Mouse (Mus musculus): ENCODE measurements around the gene Mlst8. TPM values are rescaled to one million over a fixed set of nuclear protein-coding genes. Genes with fewer than 3 reads are reported as not detected.

The Mlst8 gene
- total RNA-seq, 1 experiment from 2014 or later: 25.7 TPM

- ATAC-seq (replicated peaks; ENCODE audit: low read depth, poor library complexity, severe bottlenecking): no peak
Observed at GRCm38 (mm10) chr17:24490399-24490798, 11.5 kb upstream of the Mlst8 start.

GRCm38 (mm10) chr17:24489265-24490030, 10.6 kb upstream of the Mlst8 start:
- no peak for ATAC-seq (replicated peaks; ENCODE audit: low read depth, poor library complexity, severe bottlenecking)

- peak; percentile 36; the same call in 1 of the 2 replicates for ATAC-seq (replicated peaks; ENCODE audit: low read depth, poor library complexity, severe bottlenecking)
Observed at GRCm38 (mm10) chr17:24488662-24489264, 9.9 kb upstream of the Mlst8 start.

- ATAC-seq (replicated peaks; ENCODE audit: low read depth, poor library complexity, severe bottlenecking): peak; percentile 31; the same call in 1 of the 2 replicates
Observed at GRCm38 (mm10) chr17:24488186-24488661, 9.3 kb upstream of the Mlst8 start, which contains the start of gene Caskin1. TSS of gene Caskin1 (plus strand) at chr17:24488601.

- no peak for ATAC-seq (replicated peaks; ENCODE audit: low read depth, poor library complexity, severe bottlenecking)
Observed at GRCm38 (mm10) chr17:24485090-24485860, 6.4 kb upstream of the Mlst8 start.

GRCm38 (mm10) chr17:24483495-24483894, 4.6 kb upstream of the Mlst8 start:
- no peak for ATAC-seq (replicated peaks; ENCODE audit: low read depth, poor library complexity, severe bottlenecking)

- no peak for ATAC-seq (replicated peaks; ENCODE audit: low read depth, poor library complexity, severe bottlenecking)
Observed at GRCm38 (mm10) chr17:24481027-24481815, 2.3 kb upstream of the Mlst8 start.

- no peak for ATAC-seq (replicated peaks; ENCODE audit: low read depth, poor library complexity, severe bottlenecking)
Observed at GRCm38 (mm10) chr17:24480201-24480826, 1.4 kb upstream of the Mlst8 start.

- ATAC-seq (replicated peaks; ENCODE audit: low read depth, poor library complexity, severe bottlenecking): no peak
Observed at GRCm38 (mm10) chr17:24479431-24479830, 553 bp upstream of the Mlst8 start.

- ATAC-seq (replicated peaks; ENCODE audit: low read depth, poor library complexity, severe bottlenecking): no peak
Observed at GRCm38 (mm10) chr17:24477985-24478600, 785 bp downstream of the Mlst8 start.

- ATAC-seq (replicated peaks; ENCODE audit: low read depth, poor library complexity, severe bottlenecking): no peak
Observed at GRCm38 (mm10) chr17:24477053-24477984, 1.6 kb downstream of the Mlst8 start.

GRCm38 (mm10) chr17:24476022-24476776, 2.7 kb downstream of the Mlst8 start:
- ATAC-seq (replicated peaks; ENCODE audit: low read depth, poor library complexity, severe bottlenecking): no peak

GRCm38 (mm10) chr17:24475586-24475985, 3.3 kb downstream of the Mlst8 start:
- no peak for ATAC-seq (replicated peaks; ENCODE audit: low read depth, poor library complexity, severe bottlenecking)

- no peak for ATAC-seq (replicated peaks; ENCODE audit: low read depth, poor library complexity, severe bottlenecking)
Observed at GRCm38 (mm10) chr17:24474557-24474956, 4.3 kb downstream of the Mlst8 start.

- ATAC-seq (replicated peaks; ENCODE audit: low read depth, poor library complexity, severe bottlenecking): no peak
Observed at GRCm38 (mm10) chr17:24473612-24474275, 5.1 kb downstream of the Mlst8 start, which contains the start of gene Bricd5. TSS of gene Bricd5 (plus strand) at chr17:24473884.

GRCm38 (mm10) chr17:24472512-24472911, 6.4 kb downstream of the Mlst8 start:
- no peak for ATAC-seq (replicated peaks; ENCODE audit: low read depth, poor library complexity, severe bottlenecking)

Data from common myeloid progenitor, adult 5-6 weeks (primary cell).